Mouse (Mus musculus): Measurements from ENCODE around the gene Ccdc51. TPM values are rescaled to one million over a fixed set of nuclear protein-coding genes. Genes with fewer than 3 reads are reported as not detected.

The Ccdc51 gene
- 1 to 10 TPM; 6.8 to 8.0 (median 7.7) TPM for total RNA-seq (2022)

DNA sequence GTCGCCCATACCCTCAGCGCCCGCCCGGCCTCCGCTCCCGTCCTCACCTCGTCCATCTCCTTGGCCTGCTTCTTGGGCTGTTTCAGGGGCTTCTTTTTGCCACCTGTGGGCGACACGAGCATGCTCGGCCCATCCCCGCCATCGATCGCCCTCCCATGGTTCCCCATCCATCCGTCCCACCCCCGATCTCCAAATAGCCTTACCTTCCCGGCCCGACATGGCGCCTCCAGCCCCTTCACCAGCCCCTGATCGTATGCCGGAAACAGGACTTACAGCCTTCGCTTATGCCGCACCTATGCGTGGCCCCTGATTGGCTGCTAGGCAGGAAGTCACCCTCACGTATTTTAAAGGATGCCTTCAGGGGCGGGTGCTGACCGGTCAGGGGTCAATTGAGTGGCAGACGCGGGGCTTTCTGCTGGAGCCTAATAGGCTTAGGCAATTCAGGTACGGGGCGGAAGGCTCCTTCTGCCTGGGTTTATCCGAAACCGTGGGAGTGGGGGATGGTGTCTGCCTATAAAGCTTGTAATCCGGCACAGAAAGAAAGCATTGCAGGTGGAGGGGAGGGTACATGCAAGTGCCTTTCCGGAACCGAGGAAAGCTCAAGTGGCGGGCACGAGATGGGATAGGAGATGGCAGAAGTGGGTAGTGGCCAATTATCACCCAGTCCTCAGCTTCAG, at the start of gene Ccdc51, which contains the start of gene Tma7:
Gene Ccdc51, plus strand, starts transcription at position 370 of the 677 bp plus-strand sequence.
Gene Tma7, minus strand, starts transcription at position 464 of the 677 bp plus-strand sequence.
- peak; percentile 79 to 90 for DNase-seq (ENCODE audit: low spot score in 2 of 2)

DNA sequence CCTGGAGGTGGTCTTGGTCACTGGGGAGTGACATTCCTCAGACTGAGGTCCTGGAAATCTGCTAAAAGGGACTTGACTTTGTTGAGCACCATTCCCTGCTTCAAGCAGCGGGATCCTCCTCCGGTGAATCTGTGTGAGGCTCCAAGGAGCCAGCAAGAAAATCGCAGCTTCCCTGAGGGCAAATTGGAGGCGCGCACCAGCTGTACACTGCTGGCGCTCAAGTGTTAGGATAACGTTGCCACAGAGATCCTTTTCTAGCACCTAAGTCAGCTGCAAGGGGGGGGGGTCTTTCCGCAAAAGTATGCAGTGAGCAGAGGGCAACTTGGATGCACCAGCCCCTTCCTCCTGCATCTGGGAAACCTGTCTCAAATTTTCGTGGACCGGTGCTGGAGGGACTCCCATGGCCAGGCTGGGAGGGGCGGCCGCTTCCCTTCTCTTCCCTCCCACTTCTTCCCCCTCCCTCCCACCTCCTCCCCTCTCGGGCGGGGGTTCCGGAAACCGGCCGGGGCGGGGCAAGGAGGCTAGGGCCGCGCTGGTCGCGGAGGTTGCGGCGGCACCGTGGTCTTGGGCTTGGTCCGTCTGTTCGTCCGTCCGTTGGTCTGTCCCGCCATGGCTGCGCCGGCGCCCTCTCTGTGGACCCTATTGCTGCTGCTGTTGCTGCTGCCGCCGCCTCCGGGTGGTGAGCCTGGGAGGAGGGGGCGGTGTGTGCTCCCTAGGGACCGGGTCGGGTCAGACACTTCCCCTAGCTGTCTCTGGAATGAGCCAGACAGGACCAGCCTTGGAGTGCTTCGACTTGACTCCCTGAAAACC, 44.0 kb upstream of the Ccdc51 start, which contains the start of gene Shisa5:
Gene Shisa5, plus strand, starts transcription at position 480 of the 810 bp plus-strand sequence.
- DNase-seq (ENCODE audit: low spot score in 2 of 2), result no peak

DNA sequence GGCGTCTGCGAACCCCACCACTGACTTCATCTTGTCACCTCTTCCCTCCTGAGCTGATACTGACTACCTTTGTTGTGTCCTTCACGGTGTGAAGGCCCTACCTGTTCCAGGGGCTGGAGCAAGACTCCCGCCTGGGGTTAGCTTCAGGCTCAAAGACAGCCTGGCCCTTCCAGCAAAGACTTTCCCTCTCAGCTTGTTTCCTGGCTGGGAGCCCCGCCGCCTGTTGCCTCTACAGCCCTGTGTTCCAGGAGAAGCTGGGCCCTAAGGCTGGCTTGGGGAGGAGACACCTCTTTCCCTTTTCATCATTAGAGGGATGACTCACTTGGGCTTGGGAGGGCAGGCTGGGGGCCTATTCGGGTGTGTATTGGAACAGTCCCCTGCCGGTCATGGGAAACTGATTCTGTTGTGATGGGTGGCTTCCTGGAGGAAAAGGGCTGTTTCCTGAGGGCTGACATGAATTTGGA, 43.4 kb upstream of the Ccdc51 start:
- DNase-seq (ENCODE audit: low spot score in 2 of 2), result no peak

DNA sequence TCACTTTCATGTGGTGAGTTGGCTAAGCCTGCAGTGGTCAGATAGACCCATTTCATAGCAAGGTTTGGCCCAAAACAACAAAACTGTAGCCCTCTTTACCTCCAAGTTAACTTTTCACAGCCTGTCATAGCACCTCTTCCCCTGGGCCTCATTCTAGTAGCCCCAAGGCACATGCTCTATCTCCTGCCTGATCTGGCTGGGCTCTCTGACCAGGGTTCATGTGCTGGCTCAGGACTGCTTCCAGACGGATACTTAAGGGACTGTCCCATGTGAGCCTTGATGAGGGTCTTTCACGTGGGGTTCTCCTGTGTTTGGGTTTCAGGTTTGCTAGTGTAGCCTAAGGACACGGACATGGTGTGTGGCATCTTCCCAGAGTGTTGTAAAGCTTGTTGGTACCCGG, 42.6 kb upstream of the Ccdc51 start:
- no peak for DNase-seq (ENCODE audit: low spot score in 2 of 2)

DNA sequence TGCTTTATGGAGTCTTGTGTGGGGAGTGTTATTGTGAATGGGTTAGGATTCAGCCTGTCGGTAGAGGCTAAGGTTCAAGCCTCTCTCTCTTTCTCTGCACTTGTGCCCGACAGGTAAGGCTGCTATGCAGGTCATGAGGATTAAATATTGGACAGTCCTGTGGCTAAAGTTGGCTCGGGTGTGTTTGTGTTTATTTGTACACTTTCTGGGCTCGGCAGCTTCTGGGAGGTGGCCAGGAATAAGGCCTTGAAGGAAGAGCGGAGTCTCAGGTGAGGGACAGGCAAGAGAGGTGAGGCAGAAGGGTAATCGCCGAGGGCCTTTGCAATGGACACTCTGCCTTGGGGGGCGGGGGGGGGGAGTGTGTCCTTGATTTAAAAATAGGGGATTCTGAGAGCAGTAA, 42.1 kb upstream of the Ccdc51 start:
- DNase-seq (ENCODE audit: low spot score in 2 of 2), result no peak

DNA sequence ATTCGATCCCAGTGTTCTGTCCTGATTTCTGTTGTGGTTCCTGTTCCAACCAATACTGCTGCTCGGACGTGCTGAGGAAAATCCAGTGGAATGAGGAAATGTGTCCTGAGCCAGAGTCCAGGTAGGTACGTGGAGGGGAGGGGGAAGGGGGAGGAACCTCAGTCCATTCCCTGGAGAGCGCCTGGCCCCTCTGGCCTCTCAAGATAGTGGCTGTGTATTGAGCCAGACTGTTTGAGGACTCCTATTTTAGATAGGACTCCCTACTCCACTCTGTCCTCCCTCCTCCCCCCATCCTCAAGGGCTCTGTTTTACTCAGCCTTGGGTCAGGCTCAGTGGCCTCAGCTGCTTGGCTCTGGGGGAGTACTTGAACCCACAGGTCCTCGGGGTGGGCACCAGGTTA, 41.4 kb upstream of the Ccdc51 start:
- DNase-seq (ENCODE audit: low spot score in 2 of 2), result no peak

DNA sequence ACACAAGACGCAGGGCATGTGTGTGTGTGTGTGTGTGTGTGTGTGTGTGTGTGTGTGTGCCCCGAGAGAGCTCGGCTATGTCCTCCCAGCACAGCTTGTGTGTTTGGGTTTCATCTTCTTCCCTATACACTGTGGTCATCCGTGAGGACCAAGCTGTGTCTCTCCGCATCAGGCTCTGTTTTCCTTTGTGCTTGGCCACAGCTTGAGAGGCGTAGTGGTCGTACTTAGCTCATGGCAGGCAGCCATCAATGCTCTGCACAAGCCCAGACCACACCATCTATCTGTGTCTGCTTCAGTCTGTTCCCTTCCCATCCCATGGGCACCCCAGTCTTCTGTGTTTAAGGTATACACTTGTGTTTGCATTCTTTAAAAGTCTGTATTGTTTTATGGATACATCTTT, 40.9 kb upstream of the Ccdc51 start:
- no peak for DNase-seq (ENCODE audit: low spot score in 2 of 2)

DNA sequence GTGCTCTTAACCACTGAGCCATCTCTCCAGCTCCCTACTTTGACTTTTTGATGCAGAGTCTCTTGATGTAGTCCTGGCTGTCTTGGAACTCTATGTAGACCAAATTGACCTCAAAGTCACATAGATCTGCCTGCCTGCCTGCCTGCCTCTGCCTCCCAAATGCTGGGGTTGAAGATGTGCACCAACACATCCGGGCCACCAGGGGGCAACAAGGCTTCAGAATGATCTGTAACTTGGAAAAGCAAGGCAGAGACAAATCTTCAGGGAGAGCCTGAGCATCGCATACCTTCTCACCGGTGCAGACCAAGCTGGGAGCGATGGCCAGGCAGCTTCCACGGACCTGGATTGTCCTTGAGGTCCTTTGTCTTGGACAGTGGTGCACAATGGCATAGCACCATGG, 36.0 kb upstream of the Ccdc51 start:
- no peak for DNase-seq (ENCODE audit: low spot score in 2 of 2)

DNA sequence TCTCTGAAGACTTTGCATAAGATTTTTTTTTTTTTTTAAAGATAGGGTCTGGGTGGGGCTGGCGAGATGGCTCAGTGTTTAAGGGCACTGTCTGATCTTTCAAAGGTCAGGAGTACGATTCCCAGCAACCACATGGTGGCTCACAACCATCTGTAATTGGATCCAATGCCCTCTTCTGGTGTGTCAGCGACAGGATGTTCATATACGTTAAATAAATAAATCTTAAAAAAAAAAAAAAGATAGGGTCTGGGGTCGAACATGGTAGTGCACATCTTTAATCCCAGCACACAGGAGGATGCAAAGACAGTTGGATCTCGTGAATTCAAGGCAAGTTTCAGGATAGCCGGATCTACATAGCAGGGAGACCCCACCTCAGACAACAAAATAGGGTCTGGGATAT, 33.0 kb upstream of the Ccdc51 start:
- DNase-seq (ENCODE audit: low spot score in 2 of 2), result no peak

DNA sequence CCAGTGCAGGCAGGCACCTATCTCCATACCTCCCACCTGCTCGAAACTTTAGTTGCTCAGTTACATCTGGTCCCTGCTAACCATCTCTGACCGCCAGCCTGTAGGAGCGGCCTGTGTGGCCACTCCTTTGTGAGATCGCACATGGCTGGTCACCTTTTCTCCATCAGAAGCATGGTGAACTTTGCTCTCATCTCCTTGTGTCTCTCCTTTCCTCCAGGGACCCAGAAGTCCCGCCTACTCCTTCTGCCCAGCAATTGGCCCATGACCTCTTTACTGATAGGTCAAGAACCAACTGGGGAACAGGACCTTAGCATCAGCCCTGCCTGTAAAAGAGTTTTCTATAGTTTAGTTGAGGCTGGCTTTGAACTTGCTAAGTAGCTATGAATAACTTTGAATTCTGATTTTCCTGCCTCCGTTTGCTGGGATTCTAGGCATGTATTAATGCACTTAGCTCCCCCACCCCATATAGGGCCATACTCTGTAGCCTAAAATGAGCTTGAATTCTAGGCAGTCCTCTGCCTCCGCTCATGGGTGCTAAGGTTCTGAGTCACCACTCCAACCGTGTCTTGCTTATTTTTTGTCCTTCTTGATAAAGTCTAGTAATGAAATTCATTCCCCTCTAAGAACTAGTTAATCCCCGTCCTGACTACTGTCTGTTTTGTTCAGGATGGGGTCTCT, 32.2 kb upstream of the Ccdc51 start:
- no peak for DNase-seq (ENCODE audit: low spot score in 2 of 2)

DNA sequence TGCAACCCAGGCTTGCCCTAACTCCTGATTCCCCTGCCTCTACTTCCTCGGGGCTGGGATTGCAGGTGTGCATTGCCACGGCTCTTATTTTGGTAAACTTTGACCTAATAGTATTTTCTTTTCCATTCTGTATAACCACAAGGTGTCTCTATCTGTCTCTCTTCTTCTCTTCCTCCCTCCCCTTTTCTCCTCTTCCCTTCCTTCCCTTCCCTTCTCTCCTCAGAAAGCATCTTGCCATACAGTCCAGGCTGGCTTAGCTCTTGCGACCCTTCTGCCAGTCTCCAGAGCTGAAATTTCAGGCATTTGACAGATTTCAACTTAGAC, 31.7 kb upstream of the Ccdc51 start:
- DNase-seq (ENCODE audit: low spot score in 2 of 2), result no peak

DNA sequence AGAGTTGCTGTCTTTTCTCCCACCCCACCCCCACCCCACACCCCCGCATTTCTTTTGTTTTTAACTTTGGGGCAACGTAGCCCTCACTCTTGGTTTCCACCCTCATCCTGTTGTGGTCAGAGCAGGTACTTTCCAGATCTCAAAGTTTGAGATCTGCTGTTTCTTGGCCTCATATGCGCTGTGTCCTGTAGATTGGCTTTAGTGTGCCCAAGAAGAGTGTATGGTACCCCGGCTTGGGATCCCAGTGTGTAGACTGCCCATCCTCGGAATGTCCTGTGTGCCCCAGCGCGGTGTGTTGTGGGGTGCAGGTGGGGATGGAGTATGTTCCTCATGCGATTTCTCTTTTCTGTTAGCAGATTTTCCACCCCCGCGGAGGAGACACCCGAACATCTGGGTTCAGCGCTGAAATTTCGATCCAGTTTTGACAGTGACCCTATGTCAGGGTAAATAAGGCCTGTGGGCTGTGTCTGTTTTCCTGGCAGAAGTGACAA, 31.2 kb upstream of the Ccdc51 start:
- no peak for DNase-seq (ENCODE audit: low spot score in 2 of 2)

DNA sequence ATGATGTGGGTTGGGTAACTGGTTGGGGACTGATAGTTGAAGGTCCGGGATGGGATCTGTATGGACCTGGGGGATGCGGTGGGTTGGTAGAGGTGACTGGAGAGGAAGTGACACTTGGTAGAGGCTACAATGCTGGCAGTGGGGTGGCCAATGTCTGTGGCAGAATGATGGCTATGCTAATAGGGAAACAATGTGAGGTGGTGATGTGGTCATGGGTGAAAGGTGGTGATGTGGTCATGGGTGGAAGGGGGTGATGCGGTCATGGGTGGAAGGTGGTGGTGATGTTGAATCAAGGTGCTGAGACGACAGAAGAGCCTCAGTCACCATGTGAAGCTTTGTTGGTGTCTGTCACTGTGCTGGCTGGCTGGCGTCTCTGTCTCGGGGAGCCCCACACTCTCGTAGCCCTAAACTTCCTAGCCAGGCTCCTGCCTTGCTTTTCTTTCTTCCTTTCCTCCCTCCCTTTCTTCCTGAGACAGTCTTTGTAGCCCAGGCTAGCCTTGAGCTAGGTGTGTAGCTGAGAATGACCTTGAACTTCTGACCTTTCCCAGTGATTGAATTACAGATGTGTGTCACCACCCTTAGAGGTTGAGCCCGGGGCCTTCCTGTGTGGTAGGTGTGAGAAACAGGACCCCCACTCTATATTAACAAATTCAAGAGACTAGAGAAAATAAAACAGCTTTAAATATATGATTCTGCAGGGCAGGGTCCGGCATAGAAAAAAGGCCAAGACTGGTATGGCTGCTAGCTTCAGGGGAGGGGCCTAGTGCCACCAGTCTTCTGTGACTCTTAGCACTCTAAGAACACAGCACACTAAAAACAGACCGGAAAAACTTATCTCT, 30.4 kb upstream of the Ccdc51 start:
- no peak for DNase-seq (ENCODE audit: low spot score in 2 of 2)

DNA sequence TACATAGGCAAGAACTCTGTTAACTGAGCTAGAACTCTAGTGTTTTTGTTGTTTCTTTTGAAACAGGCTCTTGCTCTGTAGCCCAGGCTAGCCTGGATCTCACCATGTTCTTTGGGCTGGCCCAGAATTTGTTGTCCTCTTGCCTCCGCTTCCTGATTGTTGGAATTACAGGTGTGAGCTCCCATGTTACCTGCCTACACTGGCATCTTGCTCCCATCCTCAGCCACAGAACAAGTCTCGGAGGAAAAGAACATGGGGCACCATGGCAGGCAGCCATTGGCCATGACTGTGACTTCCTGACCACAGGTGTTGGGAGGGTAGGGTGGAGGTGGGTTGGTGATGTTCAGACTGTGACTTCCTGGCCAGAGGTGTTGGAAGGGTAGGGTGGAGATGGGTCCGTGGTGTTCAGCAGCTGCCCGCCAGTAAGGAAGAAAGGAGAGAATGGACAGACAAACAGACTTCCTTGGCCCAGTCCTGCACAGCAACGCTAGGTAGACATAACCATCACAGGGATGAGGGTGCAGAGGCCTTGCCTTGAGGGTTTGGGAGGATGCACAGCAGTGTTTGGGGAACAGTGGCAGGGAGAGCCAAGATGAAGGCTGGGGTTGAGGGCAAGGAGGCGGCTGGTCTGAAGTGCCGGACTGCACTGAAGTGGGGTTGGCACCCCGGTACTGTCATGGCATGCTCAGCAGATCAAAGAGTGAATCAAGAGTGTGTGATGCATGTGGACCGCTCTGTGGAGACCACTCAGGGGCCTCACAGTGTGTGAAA, 29.6 kb upstream of the Ccdc51 start:
- DNase-seq (ENCODE audit: low spot score in 2 of 2), result no peak

DNA sequence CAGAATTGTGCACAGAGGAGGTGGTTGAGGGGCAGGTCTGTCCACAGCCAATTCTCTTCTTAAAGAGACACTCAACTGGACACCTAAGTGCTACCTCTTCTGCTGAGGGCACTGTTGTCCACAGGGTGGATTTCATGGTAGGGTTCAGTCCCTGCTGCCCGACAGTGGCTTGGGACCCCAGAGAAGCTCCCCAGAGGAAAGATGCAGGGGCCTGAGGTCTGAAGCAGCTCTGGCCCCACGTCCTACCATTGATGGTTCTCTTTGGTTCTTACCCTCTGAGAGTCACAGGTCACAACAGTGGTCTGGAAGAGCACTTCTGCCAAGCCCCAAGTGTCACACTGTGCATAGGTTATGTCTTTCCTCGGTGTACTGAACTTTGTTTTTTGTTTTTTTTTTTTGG, 28.9 kb upstream of the Ccdc51 start:
- DNase-seq (ENCODE audit: low spot score in 2 of 2), result no peak

DNA sequence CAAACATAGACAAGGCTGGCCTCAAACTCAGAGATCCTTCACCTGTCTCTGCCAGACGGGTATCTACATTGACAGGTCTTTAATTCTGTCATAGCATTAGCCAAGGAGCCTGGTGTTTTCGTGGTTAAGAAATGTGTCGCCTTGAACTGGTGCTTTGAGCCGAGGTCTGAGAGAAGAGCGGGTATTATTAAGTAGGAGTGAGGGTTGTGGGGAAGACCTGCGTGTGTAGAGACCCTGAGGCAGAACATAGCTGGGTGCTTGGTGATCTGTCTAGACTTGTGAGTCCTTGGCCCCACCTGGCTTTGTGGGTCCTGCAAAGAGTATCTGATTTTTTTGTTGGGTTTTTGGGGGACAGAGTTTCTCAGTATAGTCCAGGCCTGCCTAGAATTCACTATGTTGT, 28.4 kb upstream of the Ccdc51 start:
- DNase-seq (ENCODE audit: low spot score in 2 of 2), result no peak

DNA sequence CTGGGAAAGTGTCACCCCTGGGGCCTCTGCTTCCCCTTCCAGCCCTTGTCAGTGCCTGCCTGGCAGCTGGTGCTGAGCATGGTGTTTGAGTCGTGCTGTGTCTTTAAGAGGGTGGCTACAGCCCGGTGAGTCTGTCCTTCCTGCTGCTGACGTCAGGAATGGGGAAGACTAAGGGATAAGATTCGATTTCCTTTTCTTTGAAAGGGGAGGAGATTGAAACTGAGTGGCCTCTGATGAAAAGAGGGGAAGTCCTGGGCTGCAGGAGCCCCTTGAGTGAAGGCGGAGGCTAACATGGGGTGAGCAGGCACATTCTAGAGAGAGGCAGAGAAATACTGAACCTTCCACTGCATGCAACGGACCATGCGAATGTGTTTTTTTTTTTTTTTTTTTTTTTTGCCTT, 27.6 kb upstream of the Ccdc51 start:
- peak in 1 of 2 experiments; percentile 73 for DNase-seq (ENCODE audit: low spot score in 2 of 2)

DNA sequence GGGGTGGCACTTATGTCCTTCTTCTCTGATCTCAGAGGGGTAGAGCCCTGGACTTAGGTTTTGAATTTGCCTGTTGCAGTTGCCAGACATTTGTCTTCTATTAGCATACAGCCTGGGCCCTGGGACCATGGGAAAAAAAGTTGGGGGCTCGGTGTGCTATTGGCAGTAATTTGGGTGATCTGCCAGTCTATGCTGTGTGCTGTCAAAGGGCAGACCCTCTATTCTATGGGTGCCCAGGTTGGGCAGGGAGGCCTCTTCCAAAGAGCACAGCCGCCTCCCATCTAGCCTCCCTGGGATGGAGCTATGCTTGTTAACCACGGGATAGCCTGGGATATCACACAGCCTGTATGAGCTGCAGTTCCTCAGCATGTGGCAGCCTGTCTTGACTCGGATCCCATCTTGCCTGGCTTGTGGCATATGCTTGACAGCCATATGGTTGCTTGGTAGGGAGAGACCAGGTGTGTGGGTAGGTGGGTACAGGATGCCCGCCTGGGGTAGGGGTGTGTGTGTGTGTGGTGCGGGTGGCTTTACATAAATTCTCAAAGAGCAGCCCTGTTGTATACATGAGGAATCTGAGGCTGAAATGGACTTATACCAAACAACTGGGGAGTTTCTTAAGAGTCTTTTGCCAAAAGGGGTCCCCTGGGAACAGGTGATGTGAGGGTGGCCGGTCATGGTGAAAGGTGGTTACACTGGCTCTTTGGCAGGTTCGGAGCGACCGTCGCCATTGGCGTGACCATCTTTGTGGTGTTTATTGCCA, 26.8 kb upstream of the Ccdc51 start:
- peak in 1 of 2 experiments; percentile 40 for DNase-seq (ENCODE audit: low spot score in 2 of 2)

DNA sequence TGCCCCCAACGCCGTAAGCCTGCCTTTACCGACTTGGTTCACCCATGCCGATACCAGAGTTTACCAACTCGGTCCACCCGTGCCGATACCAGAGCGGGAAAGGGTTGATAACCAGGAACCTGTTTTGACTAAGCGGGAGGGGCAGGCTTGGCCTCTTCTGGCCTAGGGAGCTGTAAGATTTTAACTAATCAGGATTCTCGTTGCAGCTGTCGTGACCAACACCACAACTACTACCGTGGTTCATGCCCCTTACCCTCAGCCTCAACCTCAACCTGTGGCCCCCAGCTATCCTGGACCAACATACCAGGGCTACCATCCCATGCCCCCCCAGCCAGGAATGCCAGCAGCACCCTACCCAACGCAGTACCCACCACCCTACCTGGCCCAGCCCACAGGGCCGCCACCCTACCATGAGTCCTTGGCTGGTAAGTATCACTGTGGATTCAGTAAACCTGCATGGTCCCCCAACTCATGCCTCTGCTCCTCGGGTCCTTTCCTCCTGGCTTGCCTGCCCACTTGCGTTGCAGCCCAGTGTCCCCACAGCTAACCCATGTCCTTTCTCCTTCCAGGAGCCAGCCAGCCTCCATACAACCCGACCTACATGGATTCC, 26.1 kb upstream of the Ccdc51 start:
- DNase-seq (ENCODE audit: low spot score in 2 of 2), result no peak

All from left cerebral cortex, adult 8-10 months (tissue).